Mouse (Mus musculus) kidney, adult 8-10 months (tissue): ENCODE results near the gene Gm815.

Source experiments
- DNase-seq, 2 experiments: peaks; one replicate each; pipeline ENCODE4 v3.0.0; 2022

Gm815 gene

GRCm38 (mm10) chr19:26885616-26886015 lies at the start of gene Gm815:
Gm815 (plus strand) TSS chr19:26885881.
- DNase-seq, result no peak

- DNase-seq, result no peak
Measured at GRCm38 (mm10) chr19:26837626-26838025, 48.1 kb upstream of the Gm815 start.

GRCm38 (mm10) chr19:26843896-26844295 lies 41.8 kb upstream of the Gm815 start:
- no peak for DNase-seq

GRCm38 (mm10) chr19:26844813-26845212 lies 40.9 kb upstream of the Gm815 start:
- no peak for DNase-seq

DNA sequence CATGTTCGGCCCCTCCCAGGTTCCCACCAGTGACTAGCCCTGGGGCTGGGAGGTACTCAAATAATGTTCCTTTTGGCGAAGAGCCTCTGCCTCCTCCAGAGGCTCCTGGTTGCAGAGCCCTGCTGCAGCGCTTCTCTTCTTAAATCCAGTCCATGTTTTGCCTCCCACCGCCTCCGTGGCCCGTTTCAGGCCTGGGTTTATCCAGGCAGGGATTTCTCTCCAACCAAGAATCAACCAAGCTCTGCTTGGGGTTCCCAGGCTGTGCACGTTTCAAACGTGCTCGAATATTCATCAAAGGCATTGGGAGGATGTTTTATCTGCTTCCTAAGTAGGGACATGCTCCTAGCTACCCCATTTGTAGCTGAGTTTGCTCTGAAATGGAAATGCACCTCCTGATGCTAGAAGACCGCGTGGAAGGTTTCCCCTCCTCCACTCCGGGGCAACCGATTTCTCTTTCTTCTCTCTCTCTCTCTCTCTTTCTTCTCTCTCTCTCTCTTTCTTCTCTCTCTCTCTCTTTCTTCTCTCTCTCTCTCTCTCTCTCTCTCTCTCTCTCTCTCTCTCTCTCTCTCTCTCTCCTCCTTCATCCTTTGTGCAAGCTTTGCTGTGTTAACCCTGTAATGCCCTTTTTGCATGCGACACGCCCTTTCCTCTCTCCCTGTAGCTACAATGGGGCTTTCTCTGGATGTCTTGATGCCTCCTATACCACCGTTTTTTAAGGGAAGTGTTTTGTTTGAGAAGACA lies 40.2 kb upstream of the Gm815 start:
- DNase-seq, result peak; percentile 48 to 80

DNA sequence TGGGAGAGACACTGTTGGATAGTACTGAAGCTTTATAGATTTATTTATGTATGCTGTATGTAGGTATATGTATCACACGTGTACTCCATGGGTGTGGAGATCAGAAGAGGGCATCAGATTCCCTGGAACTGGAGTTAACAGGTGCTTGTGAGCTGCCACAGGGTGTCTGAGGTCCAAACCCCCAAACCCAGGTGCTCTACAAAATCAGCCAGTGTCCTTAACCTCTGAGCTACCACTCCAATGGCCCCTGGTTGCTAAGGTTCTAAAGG lies 39.7 kb upstream of the Gm815 start:
- no peak for DNase-seq

DNA sequence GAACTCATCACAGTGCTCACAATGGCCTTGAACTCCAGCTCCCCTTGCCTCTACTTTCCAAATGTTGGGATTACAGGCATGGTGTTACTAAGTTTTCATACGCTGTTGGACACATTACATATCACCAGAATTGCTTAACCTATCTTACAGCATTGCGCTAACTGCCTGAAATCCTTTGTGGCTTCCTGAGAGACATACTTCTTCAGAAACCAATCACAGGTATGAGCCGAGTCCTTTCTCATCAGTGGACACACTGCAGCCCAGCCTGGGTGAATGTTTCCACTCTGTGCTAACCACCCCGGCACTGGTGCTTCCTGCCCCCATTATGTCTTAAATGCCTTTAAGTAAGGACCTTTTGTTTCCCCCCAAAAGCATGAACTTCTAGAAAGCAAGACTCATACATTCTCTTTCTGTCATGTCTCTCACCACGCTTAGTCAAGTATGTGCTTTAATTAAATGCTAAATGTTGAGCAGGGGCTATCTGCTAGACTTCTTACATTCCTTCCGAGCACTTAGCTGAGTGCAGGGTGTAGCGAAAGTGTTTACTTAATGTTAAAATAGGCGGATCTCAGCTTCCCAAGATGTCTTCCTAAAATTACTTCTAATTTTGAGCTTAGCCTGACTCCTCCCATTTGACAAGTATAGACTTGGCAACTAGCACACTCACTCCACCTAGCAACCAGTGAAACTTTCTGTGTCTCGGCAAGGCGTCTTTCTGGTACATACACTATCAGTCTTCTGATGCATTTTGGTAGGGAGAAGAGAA lies 34.5 kb upstream of the Gm815 start:
- no peak for DNase-seq

- DNase-seq, result no peak
Measured at GRCm38 (mm10) chr19:26852325-26852900, 33.3 kb upstream of the Gm815 start.

DNA sequence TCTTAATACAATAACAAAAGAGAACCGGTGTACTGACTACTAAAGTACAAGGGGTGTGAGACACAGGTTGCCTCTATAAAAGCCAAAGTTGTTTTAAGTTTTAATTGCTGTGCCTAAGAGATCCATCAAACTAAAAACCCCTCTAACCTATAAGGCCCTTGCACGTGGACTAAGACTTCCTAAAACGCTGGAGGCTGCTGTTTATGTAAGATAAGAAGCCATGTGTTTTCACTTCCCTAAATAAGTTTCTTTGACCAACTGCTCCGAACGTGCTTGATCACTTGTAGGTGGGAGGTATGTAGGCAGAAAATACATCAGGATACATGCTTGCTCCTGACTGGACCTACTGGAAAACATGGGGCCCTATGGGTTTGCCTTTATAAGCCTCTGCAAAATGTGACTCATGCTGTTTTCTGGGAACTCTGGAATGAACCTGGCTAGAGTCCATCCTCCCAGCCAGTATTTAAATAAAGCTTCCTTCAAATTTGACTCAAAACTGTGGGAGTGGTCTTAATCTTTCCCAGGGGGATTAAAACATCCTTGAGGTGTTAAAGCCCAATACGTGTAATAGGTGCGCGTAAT lies 31.9 kb upstream of the Gm815 start:
- DNase-seq, result no peak

- no peak for DNase-seq
Measured at GRCm38 (mm10) chr19:26854661-26855060, 31.0 kb upstream of the Gm815 start.

- DNase-seq, result no peak
Measured at GRCm38 (mm10) chr19:26855152-26855551, 30.5 kb upstream of the Gm815 start.

GRCm38 (mm10) chr19:26858427-26859194 lies 27.1 kb upstream of the Gm815 start:
- DNase-seq, result no peak

- DNase-seq, result no peak
Measured at GRCm38 (mm10) chr19:26859195-26859570, 26.5 kb upstream of the Gm815 start.

DNA sequence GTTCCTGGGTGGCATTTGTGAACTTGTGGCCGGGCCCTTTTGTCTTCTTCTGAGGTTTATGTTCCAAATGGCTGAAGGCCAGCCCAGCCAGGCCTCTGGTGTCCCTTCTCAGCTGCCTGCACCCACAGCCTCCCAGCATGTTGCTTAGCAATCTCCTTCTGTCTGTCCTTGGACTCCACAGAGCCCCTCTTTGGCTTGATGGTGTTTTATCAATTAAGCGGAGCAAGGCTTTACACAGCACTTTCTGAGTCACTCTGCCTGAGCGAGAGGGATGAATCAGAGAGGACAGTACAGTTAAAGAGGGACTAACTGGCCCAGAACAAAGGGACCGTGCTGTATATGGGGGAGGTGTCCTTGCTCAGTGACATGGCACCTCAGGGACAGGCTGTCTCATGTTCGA lies 22.0 kb upstream of the Gm815 start:
- DNase-seq, result no peak

- no peak for DNase-seq
Measured at GRCm38 (mm10) chr19:26864975-26865690, 20.5 kb upstream of the Gm815 start.

- DNase-seq, result no peak
Measured at GRCm38 (mm10) chr19:26865736-26866135, 19.9 kb upstream of the Gm815 start.

DNA sequence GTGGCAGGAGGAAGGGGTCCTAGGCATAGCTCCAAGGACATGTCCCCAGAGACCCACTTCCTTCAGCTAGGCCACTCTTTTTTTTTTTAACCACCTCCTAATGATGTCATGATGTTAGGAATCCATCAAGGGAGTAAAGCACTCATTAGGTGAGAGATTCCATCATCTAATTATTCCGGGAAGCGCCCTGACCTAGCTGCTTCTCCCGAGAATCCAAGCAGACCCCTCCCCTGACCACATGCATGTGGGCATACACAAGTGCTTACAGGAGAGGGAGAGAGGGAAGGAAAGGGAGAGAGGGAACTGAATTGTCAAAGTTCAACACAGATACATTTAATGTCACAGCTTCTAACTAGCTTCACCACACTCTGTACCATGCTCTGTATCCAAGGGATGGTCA lies 16.1 kb upstream of the Gm815 start:
- DNase-seq, result no peak

- no peak for DNase-seq
Measured at GRCm38 (mm10) chr19:26870280-26870679, 15.4 kb upstream of the Gm815 start.

DNA sequence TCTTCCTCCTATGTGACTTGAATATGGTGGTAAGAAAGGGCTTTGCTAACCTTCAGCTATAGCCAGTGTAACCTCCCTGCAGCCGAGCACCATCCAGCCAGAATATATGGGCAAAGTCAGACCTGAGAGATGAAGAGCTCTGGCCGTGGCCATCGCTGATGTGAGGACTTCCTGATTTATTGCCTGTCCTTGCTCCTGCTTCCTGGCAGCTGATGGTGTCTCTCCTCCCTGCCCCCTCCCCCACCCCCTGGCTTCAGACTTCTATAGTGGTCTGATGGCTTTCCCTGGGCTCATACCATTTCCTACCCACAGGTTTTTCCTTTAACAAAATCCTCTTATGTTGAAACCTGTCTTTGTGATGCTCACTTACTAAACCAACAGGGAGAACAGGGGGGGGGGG lies 14.6 kb upstream of the Gm815 start:
- DNase-seq, result no peak

- DNase-seq, result no peak
Measured at GRCm38 (mm10) chr19:26872886-26873285, 12.8 kb upstream of the Gm815 start.

- DNase-seq, result no peak
Measured at GRCm38 (mm10) chr19:26875601-26876000, 10.1 kb upstream of the Gm815 start.

GRCm38 (mm10) chr19:26877180-26877775 lies 8.4 kb upstream of the Gm815 start:
- no peak for DNase-seq
